Mouse (Mus musculus): ENCODE results near the gene Hmx2.
A peak's percentile ranks its signal among the peaks of the same experiment; 100 is the strongest.

Hmx2 gene

DNA sequence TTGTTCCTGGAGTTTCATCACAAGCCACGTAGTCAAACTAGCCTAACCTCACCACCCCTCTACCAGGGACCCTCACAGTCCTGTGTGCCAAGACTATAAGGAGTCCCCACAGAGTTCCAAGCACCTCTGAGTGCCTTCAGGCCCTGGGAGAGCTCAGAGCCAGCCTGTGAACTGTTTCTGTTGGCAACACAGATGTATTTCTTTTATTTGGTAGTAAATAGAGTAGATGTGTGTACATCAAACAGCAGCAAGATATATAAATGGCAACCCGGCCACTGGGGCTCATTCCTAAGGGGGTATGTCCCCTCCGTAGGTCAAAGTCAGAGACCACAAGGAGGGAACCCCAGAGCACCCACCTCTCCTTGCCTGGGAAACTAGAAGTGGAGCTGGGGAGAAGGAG, at the start of gene Hmx2:
TSS of gene Hmx2 (plus strand) at position 301 of the 400 bp plus-strand sequence.
- no peak for DNase-seq (ENCODE audit: low read depth in 2 of 2, low spot score in 2 of 2)

DNA sequence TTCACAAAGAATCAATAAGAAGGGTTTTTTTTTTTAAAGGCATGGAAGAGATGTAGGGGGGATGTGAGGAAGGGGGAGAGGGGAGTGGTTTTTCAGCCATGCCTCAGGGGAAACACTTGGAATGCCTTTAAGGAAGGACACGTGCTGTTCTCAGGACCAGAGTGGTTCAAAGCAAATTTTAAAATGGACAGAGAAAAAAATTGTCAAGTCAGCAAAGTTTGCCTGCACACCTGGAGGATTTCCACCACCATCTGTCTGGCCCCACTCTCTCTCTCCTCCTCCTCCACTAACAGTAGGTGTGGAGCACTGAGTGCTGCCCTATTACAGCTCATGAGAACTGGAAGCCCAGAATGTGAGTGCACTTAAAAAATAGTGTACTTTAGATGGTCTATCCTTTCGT, 44.8 kb upstream of the Hmx2 start:
- DNase-seq (ENCODE audit: low read depth in 2 of 2, low spot score in 2 of 2), result no peak

DNA sequence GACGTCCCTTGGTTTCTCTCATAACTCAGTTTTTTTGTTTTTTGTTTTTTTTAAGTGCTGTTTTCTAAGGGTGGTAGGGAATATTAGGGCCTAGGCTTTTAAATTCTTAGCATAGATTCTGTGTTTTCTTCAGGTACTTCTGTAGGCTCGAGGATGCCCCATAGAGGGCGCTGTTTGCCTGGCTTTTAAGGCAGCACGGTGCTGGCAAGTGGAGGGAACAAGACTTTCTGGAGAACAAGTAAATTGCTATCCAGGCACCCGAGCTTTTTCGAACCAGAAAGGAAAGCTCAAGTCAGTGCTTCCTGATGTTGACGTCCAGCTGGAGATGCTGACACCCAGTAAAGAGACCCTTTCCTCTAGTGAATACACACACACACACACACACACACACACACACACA, 8.6 kb upstream of the Hmx2 start:
- peak; percentile 62 to 68 for DNase-seq (ENCODE audit: low read depth in 2 of 2, low spot score in 2 of 2)

DNA sequence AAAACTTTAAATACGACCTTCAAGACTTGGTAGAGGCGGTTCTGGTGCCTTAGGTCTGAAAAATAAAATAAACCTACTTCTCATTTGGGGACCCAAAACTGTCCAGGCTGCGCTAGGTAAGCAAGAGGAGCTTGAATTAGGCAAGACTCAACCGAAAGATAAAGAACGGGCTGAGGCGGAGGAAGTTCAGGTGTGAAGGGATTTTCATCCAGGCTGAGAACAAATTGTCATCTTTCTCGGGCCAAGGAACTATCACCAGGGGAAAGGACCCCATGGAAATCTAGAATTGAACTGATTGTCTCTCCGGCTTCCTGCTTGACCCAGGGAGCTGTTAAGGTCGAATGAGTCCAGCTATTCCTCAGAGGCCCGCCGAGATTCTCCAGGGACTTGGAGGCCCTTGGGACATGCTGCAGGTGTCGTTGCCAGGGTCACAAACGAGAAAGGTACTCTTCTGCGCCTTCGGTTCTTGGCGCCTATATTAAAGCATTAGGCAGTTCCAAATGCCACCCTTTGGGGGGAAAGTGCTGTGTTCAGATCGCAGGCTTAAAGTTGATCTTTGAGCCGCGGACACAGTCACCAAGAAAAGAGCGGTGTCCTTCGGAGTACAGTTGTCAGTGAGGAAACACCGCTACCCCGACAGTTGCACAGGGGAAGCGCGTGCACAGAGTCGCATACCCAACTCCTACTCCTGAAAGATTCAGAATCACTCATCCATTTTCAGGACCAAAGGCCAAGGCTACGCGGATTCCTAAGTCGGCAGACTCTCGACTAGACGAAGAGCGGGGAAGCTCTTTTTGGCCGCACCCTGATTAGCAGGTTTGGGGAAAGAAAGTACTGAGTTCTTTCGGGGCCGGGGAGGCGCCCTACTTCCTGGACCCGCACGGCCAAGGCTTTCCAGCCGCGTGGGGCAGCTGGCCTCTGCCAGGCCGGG, 7.1 kb upstream of the Hmx2 start:
- DNase-seq (ENCODE audit: low read depth in 2 of 2, low spot score in 2 of 2), result no peak

DNA sequence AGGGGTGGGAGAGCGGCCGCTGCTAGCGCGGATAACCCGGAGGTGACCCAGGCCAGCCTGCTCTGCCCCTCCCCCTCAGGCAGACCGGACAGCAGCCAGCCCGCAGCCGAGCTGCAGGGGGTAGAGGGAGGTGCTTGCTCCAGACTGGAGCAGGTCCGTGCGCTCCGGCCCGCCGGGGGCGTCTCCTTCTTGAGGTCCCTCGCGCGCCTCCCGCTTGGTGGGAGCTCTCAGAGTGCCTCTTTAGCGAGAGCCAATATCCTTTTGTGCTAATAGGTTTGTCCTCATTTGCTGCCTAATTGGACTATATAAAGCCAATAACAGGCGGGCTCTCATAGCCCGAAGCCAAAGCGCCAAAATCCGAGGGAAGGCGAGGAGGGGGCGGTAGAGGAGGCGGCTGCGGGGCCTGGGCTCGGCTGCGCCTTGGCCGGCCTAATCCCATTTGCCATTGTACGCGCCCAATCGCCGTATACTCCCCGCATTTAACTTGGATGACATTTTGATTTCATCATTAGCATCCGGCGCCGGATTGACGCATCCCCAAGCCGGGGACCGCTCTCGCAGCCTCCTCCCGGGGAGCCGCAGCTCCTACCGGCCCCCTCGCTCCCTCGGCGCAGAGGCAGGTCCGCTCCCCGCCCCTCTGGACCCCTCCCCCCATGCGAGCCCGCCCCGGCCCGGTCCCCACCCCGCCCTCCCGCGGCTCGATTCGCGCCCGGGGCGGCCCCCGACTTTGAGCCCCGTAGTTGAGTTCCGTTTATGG, 6.3 kb upstream of the Hmx2 start, which contains the start of gene Hmx3:
TSS of gene Hmx3 (plus strand) at position 753 of the 757 bp plus-strand sequence.
- no peak for DNase-seq (ENCODE audit: low read depth in 2 of 2, low spot score in 2 of 2)

DNA sequence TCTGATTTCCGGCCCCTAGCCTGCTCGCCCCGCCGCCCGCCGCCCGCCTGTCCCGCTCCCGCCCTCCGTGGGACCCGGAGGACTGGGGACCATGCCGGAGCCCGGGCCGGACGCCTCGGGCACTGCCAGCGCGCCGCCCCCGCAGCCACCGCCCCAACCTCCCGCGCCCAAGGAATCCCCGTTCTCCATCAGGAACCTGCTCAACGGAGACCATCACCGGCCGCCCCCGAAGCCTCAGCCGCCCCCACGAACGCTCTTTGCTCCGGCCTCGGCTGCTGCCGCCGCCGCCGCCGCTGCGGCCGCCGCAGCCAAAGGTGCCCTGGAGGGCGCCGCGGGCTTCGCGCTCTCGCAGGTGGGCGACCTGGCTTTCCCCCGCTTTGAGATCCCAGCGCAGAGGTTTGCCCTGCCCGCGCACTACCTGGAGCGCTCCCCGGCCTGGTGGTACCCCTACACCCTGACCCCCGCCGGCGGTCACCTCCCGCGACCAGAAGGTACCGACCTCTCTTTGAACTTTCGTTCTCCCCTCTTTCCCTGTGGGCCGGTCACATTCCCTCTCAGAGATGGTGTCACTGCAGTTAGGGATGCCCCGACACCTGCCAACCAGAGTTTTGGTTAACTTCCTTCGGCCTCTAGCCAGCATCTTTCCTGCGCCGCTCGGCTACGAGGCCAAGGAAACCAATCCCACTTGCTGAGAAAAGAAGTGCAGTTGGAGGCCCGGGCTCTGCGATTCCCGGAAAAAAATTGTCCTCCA, 5.5 kb upstream of the Hmx2 start:
- no peak for DNase-seq (ENCODE audit: low read depth in 2 of 2, low spot score in 2 of 2)

DNA sequence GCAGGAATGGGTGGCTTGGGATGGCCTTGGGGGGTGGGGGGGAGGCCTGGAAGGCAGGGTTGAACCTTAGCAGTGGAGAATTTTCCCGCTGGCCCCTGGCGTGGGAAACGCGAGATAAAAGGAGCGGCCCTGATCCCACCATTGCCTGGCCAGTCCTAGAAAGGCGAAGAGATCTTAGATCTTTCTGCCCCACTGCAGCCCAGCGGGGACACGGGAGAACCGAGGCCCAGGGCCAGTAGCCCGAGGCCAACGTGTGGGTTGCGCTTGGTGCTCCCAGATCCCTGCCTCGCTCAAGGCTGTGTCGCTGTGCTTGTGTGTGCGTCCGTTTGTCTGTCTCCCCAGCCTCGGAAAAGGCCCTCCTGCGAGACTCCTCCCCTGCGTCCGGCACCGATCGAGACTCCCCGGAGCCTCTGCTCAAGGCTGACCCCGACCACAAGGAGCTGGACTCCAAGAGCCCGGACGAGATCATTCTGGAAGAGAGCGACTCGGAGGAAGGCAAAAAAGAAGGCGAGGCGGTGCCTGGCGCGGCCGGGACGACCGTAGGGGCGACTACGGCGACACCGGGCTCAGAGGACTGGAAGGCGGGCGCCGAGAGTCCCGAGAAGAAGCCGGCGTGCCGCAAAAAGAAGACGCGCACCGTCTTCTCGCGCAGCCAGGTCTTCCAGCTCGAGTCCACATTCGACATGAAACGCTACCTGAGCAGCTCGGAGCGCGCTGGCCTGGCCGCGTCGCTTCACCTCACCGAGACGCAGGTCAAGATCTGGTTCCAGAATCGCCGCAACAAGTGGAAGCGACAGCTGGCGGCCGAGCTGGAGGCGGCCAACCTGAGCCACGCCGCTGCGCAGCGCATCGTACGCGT, 4.7 kb upstream of the Hmx2 start:
- DNase-seq (ENCODE audit: low read depth in 2 of 2, low spot score in 2 of 2), result no peak

DNA sequence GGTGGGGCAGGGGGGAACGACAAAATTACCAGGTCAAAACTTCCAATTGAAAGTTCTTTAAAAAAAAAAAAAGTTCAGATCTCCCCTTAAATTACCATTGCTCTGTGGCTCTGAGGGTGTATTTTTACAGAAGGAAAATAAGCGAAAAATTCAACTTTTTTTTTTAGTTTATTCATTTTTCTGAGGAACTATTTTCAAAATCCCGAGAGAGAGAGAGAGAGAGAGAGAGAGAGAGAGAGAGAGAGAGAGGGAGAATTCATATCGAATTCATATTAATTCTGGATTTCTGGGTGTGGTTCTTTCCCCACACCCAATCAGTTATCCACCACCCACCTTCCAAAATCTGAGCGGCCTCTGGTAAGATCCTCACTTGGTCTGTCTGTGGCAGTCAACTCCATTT, 3.7 kb upstream of the Hmx2 start:
- no peak for DNase-seq (ENCODE audit: low read depth in 2 of 2, low spot score in 2 of 2)

DNA sequence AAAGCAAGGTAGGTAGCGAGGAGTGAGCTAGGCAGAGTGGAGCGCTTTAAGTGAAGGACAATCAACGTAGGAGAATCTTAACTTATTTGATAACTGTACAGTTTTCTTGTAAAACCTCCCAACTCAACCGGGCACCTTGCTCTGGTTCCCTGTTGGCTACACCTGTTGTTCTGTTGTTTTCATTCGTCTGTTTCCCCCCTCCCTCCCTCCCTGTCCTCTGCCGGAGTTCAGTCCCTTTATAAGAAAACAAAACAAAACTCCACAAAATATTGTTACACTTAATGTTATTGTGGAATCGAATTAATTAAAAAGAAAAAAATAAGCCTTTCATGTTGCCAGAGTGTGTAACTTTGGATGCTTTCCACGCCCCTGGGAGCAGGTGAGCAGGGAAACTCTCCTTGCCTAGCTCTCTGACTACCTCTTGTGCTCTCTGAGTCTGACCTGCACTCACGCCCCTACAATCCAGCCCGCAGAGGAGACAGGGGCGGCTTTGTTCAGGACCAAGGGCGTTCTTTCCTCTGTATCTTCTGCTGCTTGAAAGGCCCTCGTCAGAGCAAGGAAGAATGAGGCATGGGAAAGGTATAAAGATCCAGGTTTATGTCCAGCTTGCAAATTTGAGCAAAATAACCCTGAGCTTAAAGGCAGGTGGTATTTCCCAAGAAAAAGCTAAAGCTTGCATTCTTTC, 2.7 kb upstream of the Hmx2 start:
- no peak for DNase-seq (ENCODE audit: low read depth in 2 of 2, low spot score in 2 of 2)

DNA sequence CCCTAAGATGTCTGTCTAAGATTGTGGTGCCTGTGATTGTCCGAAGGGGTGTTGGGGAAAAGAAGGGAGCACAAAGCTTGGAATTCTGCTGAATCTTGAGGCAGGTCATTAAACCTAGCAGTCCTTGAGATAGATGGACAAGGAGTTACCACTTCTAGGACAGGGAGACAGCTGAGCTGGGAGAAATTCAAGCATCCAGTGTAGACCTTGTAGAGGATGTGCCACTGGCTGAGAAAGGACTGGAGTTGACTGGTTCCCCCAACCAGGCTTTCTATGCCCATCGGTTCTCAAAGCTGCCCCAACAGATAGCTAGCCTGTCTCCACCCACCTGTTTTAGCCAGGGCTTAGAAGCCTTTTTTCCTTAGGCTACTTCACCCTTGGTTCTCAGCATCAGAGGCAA, 2.1 kb upstream of the Hmx2 start:
- no peak for DNase-seq (ENCODE audit: low read depth in 2 of 2, low spot score in 2 of 2)

DNA sequence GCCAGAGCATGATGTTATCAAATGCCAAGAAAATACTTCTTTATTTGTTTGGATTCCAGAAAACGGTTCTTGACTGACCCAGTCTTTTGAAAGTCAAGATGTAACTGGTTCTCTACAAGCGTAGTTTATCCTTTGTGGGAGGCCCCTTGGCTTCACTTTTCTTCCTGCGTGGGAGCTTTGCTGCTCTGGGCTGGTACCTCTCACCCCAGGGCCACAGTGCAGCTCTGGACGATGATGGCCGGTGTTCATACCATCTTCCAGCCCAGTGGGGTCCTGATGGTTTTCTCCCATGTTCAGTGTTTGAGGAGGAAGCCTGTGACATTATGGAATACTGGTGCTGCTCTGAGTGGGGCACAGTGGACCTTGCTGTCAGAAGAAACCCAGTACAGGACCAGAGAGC, 1.1 kb upstream of the Hmx2 start:
- DNase-seq (ENCODE audit: low read depth in 2 of 2, low spot score in 2 of 2), result no peak

DNA sequence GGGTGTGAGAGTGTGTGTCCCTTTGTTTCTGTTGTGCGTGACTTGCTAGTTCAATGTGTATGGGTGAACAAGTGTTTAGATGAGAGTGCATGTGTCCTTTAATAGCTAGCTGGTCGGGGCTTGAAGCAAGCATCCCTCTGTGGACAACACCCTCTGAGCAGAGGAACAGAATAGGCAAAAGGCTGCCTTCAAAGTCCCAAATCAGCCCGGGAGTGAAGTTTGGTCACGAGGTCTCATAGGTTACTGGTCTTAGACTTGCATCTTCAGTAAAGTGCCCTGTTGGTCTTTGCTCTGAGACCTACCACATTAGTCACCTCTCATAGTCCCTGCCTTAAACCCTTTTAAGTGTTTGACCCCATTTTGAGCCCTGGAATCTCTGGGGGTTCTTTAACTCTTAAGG, 2.9 kb downstream of the Hmx2 start:
- no peak for DNase-seq (ENCODE audit: low read depth in 2 of 2, low spot score in 2 of 2)

DNA sequence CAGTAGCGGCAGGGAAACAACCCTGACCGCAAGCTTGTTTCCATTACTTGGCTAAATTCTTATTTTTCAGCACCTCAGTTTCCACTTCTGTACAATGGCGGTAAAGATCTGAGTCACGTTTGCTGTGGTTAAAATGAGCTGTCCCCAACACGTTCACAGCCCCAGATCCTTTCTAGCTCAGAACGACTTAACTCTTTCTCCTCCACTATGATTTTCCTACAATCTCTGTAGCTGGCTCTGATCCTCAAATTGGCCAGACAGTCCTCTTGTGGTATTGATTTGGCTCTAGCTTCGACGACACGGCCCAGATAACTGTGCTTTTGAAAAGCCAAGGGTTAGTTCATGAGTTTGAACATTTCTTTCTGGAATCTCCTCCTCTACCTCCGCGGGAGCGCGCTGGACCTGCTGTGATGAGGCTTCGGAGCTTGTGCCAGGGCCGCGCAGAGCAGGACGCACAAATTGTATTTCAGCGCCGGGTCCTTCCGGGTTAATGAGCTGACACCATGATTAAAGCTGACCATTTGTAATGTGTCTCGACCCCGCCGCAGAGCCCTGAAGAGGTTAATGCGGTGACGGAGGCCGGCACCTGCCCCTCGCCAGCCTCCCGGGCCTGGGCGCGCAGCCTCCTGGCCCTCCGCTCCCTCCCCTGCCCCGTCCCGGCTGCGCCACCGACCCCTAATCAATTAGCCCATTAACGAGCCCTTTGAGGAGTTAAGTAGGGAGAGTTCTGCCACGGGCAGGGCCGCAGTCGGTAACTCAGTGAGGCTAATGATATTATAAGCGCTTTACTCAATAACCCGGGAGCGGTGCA, 3.6 kb downstream of the Hmx2 start:
- no peak for DNase-seq (ENCODE audit: low read depth in 2 of 2, low spot score in 2 of 2)

DNA sequence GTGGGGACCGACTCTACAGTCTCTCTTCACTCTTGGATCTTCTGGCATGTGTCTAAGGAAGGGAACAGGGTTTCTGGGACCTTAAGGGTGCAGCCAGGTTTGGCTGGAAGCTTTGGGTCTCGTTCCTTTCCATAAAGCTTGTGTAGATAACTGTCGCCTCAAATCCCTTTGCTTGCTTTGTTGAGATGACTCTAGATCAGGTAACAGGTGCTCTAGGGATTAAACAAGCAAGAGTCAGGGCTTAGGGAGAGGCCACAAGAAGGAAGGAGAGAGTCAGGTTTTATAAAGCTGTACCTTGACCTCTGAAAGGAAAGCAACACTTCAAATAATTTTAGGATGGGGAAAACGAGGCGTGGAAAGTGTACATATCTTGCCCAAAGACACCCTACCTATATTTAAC, 4.2 kb downstream of the Hmx2 start:
- DNase-seq (ENCODE audit: low read depth in 2 of 2, low spot score in 2 of 2), result no peak

DNA sequence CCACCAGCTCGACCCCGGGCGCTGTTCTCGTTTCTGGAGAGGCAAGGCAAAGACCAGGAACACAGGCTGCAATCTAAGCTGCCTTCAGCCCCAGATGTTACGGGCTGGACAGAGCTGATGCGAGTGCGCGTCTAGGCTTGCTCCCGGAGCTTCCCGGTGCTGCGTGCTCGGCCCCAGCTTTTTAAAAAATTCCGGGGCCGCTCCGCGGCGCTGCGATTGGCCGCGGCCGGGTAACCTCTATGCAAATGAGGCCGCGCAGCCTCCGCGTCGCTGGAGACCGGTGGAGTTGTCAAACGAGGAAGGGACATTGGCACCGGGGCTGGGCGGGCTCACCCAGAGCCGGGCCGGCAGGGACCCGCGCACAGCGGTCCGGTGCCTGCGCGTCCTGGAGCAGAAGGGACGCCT, 5.2 kb downstream of the Hmx2 start:
- no peak for DNase-seq (ENCODE audit: low read depth in 2 of 2, low spot score in 2 of 2)

DNA sequence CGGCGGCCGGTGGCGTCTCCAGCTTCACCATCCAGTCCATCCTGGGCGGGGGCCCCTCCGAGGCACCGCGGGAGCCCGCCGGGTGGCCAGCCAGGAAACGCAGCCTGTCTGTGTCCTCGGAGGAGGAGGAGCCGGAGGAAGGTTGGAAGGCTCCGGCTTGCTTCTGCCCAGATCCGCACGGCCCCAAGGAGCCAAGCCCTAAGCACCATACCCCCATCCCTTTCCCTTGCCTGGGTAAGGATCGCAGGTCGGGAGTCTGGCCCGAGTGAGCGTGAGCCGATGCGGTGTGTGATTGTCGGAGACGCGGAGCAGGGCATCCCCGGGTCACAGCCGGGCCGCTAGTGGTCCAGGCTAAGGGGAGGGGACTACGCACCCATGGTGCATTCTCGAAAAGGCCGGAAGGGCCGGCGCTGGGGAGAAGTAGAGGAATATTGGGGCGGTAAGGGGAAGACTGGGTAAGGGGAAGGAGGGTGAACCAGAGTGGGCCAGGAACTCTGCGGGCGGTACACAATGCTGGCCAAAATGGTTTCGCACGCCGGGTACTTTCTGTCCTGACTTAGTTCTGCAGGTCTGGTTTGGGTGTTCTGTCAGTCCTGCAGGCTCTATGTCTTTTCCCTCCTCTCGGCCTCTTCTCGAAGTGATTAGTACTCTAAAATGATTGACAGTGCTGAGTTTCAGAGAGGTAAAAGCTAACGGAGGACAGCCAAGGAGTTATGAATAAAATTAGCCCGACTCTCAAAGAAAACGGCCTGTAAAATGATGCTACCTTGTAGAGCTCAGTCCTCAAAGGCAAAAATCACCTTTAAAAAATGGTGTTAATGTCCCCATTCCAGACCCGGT, 6.0 kb downstream of the Hmx2 start:
- no peak for DNase-seq (ENCODE audit: low read depth in 2 of 2, low spot score in 2 of 2)

DNA sequence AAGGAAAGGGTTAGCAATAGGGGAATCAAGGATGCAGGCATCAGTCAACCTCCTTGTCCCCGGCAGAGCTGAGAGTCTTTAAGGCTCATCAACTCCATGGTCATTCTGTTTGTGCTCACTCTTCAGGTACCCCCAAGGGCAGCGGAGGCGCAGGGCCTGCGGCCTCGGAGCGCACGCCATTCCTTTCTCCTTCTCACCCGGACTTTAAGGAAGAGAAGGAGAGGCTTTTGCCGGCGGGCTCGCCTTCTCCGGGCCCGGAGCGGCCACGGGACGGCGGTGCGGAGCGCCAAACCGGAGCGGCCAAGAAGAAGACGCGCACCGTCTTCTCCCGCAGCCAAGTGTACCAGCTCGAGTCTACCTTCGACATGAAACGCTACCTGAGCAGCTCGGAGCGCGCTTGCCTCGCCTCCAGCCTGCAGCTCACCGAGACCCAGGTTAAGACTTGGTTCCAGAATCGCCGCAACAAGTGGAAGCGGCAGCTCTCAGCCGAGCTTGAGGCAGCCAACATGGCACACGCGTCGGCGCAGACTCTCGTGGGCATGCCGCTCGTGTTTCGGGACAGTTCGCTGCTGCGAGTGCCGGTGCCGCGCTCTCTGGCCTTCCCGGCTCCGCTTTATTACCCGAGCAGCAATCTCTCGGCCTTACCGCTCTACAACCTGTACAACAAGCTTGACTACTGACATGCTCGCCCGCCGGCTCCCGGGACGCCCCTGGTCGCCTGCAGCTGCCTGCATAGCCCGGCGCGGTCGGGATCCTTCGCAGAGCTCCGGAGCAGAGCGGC, 6.9 kb downstream of the Hmx2 start:
- DNase-seq (ENCODE audit: low read depth in 2 of 2, low spot score in 2 of 2), result no peak

DNA sequence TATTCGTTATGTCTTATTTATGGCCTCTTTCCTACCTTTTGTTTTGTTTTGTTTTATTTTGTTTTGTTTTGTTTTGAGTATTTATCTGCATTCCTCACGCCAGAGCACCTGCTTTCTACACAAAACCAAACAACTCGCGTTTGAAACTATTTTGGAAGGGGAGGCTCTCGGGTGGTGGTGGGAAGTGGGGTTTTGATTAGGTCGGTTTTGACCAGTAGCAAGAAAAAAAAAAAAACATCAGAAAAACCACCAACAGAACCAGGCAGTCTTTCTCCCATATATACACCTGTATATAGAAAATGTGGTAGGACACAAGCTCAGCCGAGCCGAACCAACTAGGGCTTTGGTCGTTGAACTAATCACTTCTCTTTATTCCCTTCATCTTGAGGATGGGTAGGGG, 7.5 kb downstream of the Hmx2 start:
- DNase-seq (ENCODE audit: low read depth in 2 of 2, low spot score in 2 of 2), result no peak
